Mouse (Mus musculus): ENCODE data around the gene Ptprh.
"Not testable (repeated sequence)": the region's sequence is repeated elsewhere in the genome, so short reads cannot be mapped to it uniquely, and the experiment has no call there.

The Ptprh gene

GRCm38 (mm10) chr7:4532005-4532729 lies 71.7 kb downstream of the Ptprh start, which contains the start of gene Dnaaf3:
Gene Dnaaf3, minus strand, starts transcription at chr7:4532453.
- in situ Hi-C loops (cut with MboI; ENCODE audit: low pct_unique_long_range_greater_than_20kb in 1 of 2, low sequenced_read_pairs in 2 of 2, unreplicated experiment in 1 of 2), result no loop called here

- in situ Hi-C loops (cut with MboI; ENCODE audit: low pct_unique_long_range_greater_than_20kb in 1 of 2, low sequenced_read_pairs in 2 of 2, unreplicated experiment in 1 of 2), result not testable (repeated sequence)
Measured at GRCm38 (mm10) chr7:4530166-4530565, 73.7 kb downstream of the Ptprh start.

DNA sequence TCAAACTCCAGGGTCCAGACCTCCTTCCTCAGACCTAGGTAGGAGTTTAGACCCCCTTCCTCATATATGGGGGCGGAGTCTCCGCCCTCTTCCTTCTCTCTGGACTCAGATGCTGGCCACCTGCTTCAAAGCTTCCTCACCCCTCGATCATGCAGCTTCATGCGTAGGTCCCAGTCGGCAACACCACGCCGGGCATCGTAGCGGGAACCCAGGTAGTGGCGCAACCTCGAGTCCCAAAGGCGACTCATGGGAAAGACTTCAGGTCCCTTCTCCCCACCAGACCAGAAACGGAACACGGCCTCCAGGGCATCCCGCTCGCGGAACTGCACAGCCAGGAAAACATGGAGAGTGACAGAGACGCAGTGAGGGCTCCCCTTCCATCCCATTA lies 76.5 kb downstream of the Ptprh start:
- in situ Hi-C loops (cut with MboI; ENCODE audit: low pct_unique_long_range_greater_than_20kb in 1 of 2, low sequenced_read_pairs in 2 of 2, unreplicated experiment in 1 of 2), result no loop called here

- in situ Hi-C loops (cut with MboI; ENCODE audit: low pct_unique_long_range_greater_than_20kb in 1 of 2, low sequenced_read_pairs in 2 of 2, unreplicated experiment in 1 of 2), result no loop called here
Measured at GRCm38 (mm10) chr7:4526341-4527301, 77.2 kb downstream of the Ptprh start.

DNA sequence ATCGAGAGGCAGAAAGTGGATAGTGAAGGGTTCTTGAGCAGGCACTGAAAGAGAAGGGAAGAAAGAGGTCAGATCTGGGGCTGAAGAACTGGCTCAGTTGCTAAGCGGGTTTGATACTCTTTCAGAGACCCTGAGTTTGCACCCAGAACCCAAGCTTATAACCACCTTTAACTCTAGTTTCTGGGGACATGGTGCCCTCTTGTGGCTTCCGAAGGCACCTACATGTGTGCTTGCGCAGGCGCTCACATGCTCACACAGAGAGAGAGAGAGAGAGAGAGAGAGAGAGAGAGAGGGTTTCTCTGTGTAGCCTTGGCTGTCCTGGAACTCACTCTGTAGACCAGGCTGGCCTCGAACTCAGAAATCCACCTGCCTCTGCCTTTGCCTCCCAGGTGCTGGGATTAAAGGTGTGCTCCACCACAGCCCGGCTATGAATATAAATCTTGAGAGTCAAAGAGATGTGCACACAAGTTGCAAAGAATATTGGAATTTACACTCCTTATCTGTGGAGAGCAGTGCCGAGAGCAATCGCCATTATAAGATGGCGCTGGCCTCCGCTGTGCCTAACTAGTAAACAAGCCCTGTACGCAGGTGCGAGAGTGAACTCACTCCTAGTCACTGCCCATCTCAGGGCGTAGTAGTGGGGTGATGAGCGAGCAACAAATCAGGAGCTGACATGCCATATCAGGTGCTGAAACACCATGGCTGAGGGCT lies 79.5 kb downstream of the Ptprh start, which contains the start of gene Tnni3:
Gene Tnni3, minus strand, starts transcription at position 18 of the 711 bp plus-strand sequence.
- in situ Hi-C loops (cut with MboI; ENCODE audit: low pct_unique_long_range_greater_than_20kb in 1 of 2, low sequenced_read_pairs in 2 of 2, unreplicated experiment in 1 of 2), result not testable (repeated sequence)

DNA sequence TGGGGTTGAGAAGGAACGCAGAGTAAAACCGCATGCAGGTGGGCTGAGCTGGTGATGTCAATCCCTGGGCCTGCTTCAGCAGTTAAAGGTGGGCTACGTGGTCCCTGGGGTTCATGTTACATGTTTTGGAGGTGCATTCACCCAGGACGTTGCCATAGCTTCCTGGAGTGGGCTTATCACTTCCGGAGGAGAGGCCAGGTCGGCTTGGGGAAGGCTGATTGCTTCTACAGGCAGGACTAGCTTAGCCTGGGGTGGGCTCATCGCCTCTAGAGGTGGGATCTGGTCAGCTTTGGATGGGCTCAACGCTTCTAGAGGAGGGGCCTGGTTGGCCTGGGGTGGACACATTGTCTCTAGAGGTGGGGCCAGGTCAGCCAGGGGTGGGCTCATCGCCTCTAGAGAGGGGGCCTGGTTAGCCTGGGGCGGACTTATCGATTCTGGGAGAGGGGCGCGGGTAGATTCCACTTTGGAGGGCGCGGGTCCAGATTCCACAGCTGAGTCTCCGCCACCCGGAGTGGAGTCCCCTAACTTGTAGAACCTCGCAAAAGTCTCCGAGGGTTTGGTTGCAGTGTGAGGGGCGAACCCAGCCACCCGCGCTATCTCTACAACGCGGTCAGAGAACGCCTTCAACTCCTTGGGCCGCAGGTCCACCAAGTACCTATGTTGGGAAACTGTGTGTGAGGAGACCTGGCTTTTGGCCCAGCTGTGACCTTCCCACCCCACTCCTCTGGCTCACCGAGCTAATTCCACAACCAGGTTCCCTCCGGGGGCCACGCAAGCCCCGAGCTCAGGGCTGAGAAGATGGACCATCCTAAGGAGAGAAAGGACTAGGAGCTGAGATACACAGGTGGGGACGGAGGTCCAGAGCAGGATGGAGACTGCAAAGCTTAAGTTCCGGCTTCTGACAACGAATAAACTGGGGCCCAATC lies 80.4 kb downstream of the Ptprh start:
- in situ Hi-C loops (cut with MboI; ENCODE audit: low pct_unique_long_range_greater_than_20kb in 1 of 2, low sequenced_read_pairs in 2 of 2, unreplicated experiment in 1 of 2), result no loop called here

DNA sequence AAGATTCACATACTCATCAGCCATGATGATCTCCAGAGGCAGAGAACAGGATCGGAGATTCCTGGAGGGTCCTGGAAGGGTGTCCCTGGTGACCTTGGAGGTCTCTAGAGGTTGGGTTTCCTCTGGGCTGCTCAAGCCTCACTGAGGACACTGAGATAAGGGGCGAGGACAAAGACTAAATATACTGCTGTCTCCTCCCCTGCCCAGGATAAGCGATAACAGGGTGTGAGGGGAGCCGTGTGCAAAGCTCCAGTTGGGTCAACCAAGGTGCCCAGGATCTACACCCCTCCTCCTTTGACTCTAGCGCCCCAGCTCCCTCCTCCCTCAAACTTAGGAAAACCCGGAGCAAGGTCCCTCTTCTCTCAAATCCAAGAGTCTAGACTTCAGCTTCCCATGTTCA lies 81.5 kb downstream of the Ptprh start:
- in situ Hi-C loops (cut with MboI; ENCODE audit: low pct_unique_long_range_greater_than_20kb in 1 of 2, low sequenced_read_pairs in 2 of 2, unreplicated experiment in 1 of 2), result no loop called here

DNA sequence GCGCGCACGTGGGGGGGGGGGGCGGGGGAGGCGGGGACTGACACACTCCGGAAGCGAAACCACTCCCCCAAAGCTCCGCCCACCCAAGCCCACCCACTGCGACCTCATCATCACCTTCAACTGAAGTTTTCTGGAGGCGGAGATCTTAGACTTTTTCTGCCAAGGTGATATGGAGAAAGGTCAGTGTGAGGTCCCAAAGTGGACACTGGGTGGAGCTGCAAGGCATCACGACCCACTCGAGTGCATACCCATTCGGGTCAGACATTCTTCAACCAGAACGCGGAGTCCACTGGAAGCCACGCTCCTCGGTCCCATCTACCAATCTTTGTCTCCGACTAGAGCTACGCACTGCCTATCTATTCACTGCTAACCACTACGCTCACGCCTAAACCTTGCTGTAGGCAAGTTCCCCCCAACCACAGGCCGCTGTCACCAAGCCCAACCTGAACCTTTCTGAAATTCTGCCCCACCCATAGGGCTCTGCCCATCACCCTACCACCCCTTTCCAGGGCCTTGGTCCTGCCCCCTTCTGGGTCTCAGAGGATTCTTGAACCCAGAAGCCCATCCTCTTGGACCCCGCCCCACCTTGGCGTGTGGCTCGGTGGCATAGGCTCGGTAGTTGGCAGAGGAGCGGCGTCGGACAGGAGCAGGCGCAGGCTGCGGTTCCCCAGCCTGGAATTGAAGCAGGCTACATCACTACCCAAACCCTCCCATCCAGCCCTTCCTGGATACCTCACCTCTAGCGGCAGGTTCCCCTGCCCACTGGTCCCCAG lies 82.4 kb downstream of the Ptprh start:
- in situ Hi-C loops (cut with MboI; ENCODE audit: low pct_unique_long_range_greater_than_20kb in 1 of 2, low sequenced_read_pairs in 2 of 2, unreplicated experiment in 1 of 2), result no loop called here

DNA sequence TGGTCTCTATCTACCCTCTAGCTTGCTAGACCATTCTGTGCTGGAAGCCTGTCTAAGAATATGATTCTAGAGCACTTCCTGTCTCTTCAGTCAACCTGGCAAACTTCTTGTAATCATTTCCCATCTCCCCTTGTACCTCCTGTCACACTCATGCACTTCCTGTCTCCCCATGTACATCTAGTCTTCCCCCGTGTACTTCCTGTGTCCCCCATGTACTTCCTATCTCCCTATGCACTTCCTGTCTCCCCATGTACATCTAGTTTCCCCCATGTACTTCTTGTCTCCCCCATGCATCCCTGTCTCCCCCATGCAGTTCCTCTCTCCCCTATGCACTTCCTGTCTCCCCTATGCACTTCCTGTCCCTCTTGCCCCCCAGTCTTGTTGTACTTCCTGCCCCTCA lies 85.4 kb downstream of the Ptprh start:
- in situ Hi-C loops (cut with MboI; ENCODE audit: low pct_unique_long_range_greater_than_20kb in 1 of 2, low sequenced_read_pairs in 2 of 2, unreplicated experiment in 1 of 2), result loop anchor here in 1 of 2 experiments (10.0 kb wide), 1 partner anchor 394 kb away; no protein-coding TSS in a partner anchor

DNA sequence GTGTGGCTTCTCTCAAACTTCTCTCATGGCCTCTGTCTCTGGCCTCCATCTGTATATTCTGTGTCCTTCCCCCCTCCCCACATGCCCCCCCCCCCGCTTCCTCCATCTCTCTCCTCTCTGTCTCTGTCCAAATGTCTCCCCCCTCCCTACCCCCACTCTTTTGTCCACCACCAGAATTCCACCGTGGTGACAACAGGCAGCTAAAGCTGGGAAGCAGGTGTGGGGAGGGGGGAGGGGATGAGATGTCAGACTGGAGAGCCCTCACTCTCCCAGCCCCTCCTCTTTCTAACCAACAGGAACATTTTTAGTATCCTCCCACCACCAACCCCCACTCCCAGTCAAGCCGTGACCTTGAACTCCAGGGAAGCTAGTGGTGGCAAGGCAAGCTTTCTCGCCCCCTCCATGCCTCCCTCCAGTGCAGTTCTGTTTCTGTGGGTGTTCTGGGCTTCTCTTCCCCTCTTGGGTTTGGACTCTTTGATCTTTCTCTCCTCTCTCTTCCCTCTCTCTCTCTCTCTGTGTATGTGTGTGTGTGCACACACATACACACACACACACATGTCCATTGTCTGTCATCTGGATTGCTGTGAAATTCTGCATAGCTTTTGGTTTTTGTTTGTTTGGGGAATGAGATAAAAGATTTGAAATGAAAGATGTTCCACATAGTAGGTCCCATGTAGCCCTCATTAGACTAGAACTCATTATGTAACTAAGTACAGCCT lies 87.3 kb downstream of the Ptprh start, which contains the start of gene Tnnt1:
Gene Tnnt1, minus strand, starts transcription at position 51 of the 719 bp plus-strand sequence.
- in situ Hi-C loops (cut with MboI; ENCODE audit: low pct_unique_long_range_greater_than_20kb in 1 of 2, low sequenced_read_pairs in 2 of 2, unreplicated experiment in 1 of 2), result loop anchor here in 1 of 2 experiments (10.0 kb wide), 1 partner anchor 392 kb away; no protein-coding TSS in a partner anchor

- in situ Hi-C loops (cut with MboI; ENCODE audit: low pct_unique_long_range_greater_than_20kb in 1 of 2, low sequenced_read_pairs in 2 of 2, unreplicated experiment in 1 of 2), result loop anchor here in 1 of 2 experiments (10.0 kb wide), 1 partner anchor 391 kb away; no protein-coding TSS in a partner anchor
Measured at GRCm38 (mm10) chr7:4515853-4516252, 88.0 kb downstream of the Ptprh start.

- in situ Hi-C loops (cut with MboI; ENCODE audit: low pct_unique_long_range_greater_than_20kb in 1 of 2, low sequenced_read_pairs in 2 of 2, unreplicated experiment in 1 of 2), result loop anchor here in 1 of 2 experiments (10.0 kb wide), 1 partner anchor 389 kb away; no protein-coding TSS in a partner anchor
Measured at GRCm38 (mm10) chr7:4513829-4514712, 89.8 kb downstream of the Ptprh start.

DNA sequence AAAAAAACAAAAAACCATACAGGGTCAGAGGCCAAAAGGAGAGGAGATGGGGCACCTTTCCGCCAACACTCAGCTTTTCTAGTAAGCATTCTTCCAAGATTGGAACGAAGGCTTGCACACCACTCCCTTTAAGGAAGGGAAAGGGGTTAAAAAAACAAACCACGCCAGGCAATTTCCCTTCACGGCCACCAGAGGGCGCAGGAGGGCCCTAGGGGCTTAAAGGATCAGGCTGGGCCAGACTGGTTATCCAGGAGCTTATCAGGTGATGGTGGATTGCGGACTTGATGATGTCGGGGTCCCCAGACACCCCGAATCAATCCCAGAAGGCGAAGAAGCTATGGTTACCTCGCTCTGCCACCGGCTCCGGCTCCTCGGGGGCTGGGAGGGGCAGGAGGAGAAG lies 90.6 kb downstream of the Ptprh start:
- in situ Hi-C loops (cut with MboI; ENCODE audit: low pct_unique_long_range_greater_than_20kb in 1 of 2, low sequenced_read_pairs in 2 of 2, unreplicated experiment in 1 of 2), result loop anchor here in 1 of 2 experiments (10.0 kb wide), 1 partner anchor 388 kb away; no protein-coding TSS in a partner anchor

GRCm38 (mm10) chr7:4511489-4512224 lies 92.2 kb downstream of the Ptprh start:
- in situ Hi-C loops (cut with MboI; ENCODE audit: low pct_unique_long_range_greater_than_20kb in 1 of 2, low sequenced_read_pairs in 2 of 2, unreplicated experiment in 1 of 2), result loop anchor here in 1 of 2 experiments (10.0 kb wide), 1 partner anchor 387 kb away; no protein-coding TSS in a partner anchor

Measured in mouse embryonic stem cell (cell line).